Mouse (Mus musculus): Measurements from ENCODE around the gene Slc25a16. TPM values are rescaled to one million over a fixed set of nuclear protein-coding genes. Genes with fewer than 3 reads are reported as not detected.

The Slc25a16 gene
- polyA plus RNA-seq (2015; fragmentation: Nextera tagmentation; extraction: Ambion mirVana): 9.4 and 11.4 TPM in 2 replicates

DNA sequence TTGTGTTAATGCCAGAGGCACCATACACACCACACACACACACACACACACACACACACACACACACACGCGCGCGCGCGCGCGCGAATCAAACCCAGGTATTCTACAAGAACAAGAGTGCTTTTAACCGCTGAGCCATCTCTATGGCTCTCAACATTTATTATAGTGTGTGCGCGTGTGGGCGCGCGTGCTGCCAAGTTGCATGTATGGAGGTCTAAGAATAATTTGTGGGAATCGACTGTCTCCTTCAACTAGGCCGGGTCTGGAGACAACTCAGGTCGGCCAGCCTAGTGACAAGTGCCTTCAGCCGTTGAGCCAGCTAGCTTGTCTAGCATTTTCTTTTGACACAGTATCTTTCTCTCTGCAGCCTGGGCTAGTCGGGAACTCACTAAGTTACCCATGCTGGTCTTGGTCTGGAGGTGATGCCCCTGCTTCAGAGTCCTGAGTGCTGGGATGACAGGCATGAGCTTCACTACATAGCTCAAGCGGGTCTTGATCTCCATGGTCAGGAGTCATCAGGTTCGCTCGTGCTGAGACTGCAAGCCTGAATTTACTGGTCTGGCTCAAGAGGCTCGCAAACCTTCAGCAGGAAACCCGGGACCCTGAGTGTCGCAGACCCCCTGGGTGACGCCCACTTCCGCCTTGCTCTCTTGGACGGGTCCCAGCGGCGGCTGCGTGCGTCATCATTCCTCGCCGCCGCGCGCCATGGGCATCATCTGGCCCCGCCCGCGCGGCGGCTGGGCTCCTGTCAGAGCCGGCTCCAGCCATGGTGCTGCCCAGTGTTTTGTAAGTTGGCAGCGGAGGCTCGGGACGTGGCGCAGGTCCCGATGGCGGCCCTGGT lies at the start of gene Slc25a16:
Gene Slc25a16, plus strand, starts transcription at position 709 of the 841 bp plus-strand sequence.
- Histone ChIP-seq H3K27ac (peak within 1 kb of the TSS; percentile 89), H3K9ac (peak within 1 kb of the TSS; percentile 95), H3K27me3 (no peaks in the 10 kb centered on the region), H3K36me3 (no peaks in the 10 kb centered on the region), H3K9me3 (replicated peaks) (no peaks in the 10 kb centered on the region), H3K4me2 (peak within 1 kb of the TSS; percentile 76), H3K4me1 (replicated peaks) (peaks cover 22% of the 10 kb centered on the region), H3K4me3 (replicated peaks) (peak within 1 kb of the TSS; percentile 98)
- ATAC-seq (ENCODE audit: low read depth) (peak; percentile 96), DNase-seq (peak; percentile 83)
- WGBS (ENCODE audit: insufficient replicate concordance): 6% methylated on average over 50 of the region's 50 CpGs

DNA sequence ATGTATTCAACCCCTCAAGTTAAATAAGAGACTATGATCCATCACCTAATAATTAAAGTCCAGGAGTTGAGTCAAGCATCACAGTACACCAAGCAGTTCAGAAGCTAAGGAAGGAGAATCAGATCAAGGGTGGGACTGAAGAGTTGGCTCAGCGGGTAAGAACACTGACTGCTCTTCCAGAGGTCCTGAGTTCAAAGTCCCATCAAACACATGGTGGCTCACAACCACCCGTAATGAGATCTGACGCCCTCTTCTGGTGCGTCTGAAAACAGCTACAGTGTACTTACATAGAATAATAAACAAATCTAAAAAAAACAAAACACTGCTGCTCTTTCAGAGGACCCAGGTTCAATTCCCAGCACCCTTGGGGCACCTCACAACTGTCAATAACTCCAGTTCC lies 45.6 kb upstream of the Slc25a16 start:
- no peaks in the 10 kb centered on the region for H3K27me3 ChIP-seq
- no peak overlapping the region for H3K4me2 ChIP-seq
- DNase-seq (no peak), ATAC-seq (ENCODE audit: low read depth) (no peak)
- H3K4me1 ChIP-seq (replicated peaks): no peaks in the 10 kb centered on the region
- WGBS (ENCODE audit: insufficient replicate concordance): 61% methylated on average over 4 of the region's 4 CpGs
- no peak overlapping the region for H3K27ac ChIP-seq
- H3K4me3 ChIP-seq (replicated peaks): no peak overlapping the region
- no peak overlapping the region for H3K9ac ChIP-seq
- H3K9me3 ChIP-seq (replicated peaks): no peaks in the 10 kb centered on the region
- H3K36me3 ChIP-seq: no peaks in the 10 kb centered on the region

- no peak overlapping the region for H3K9ac ChIP-seq
- no peak overlapping the region for H3K4me2 ChIP-seq
- ATAC-seq (ENCODE audit: low read depth): no peak
- H3K36me3 ChIP-seq: no peaks in the 10 kb centered on the region
- no peak overlapping the region for H3K4me3 ChIP-seq (replicated peaks)
- H3K27me3 ChIP-seq: no peaks in the 10 kb centered on the region
- DNase-seq: no peak
- WGBS (ENCODE audit: insufficient replicate concordance): 70% methylated on average over 4 of the region's 4 CpGs
- no peak overlapping the region for H3K27ac ChIP-seq
- no peaks in the 10 kb centered on the region for H3K9me3 ChIP-seq (replicated peaks)
- H3K4me1 ChIP-seq (replicated peaks): no peaks in the 10 kb centered on the region
Observed at GRCm38 (mm10) chr10:62875565-62875964, 44.9 kb upstream of the Slc25a16 start.

DNA sequence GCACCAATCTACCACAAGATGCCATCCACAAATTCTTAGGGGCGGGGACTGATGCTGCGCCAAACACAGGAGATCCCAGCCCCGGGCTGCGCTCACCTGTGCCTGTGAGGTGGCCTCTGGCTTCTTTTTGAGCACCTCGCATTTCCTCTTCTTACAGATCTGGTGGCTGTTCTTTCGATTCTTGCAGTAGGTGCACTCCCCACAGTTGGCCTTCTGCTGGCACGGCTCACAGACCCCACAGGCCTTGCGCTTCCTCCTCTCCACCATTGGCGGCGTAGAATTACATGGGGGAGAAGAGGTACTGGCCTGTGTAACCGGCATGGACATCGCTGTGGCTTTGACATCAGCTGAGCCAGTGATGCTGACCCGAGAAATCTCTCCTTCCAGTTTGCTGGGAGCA lies 42.4 kb upstream of the Slc25a16 start:
- no peak overlapping the region for H3K4me3 ChIP-seq (replicated peaks)
- H3K27me3 ChIP-seq: no peaks in the 10 kb centered on the region
- no peak overlapping the region for H3K27ac ChIP-seq
- DNase-seq (no peak), ATAC-seq (ENCODE audit: low read depth) (no peak)
- no peaks in the 10 kb centered on the region for H3K36me3 ChIP-seq
- H3K4me2 ChIP-seq: no peak overlapping the region
- no peaks in the 10 kb centered on the region for H3K9me3 ChIP-seq (replicated peaks)
- no peak overlapping the region for H3K9ac ChIP-seq
- 82% methylated on average over 13 of the region's 13 CpGs for WGBS (ENCODE audit: insufficient replicate concordance)
- no peaks in the 10 kb centered on the region for H3K4me1 ChIP-seq (replicated peaks)

- Histone ChIP-seq H3K4me2 (no peak overlapping the region), H3K9me3 (replicated peaks) (no peaks in the 10 kb centered on the region), H3K4me1 (replicated peaks) (peaks cover 2% of the 10 kb centered on the region), H3K9ac (no peak overlapping the region), H3K27me3 (peaks cover 10% of the 10 kb centered on the region), H3K4me3 (replicated peaks) (no peak overlapping the region), H3K36me3 (no peaks in the 10 kb centered on the region), H3K27ac (no peak overlapping the region)
- WGBS (ENCODE audit: insufficient replicate concordance): 24% methylated on average over 5 of the region's 5 CpGs
- ATAC-seq (ENCODE audit: low read depth) (no peak), DNase-seq (no peak)
Observed at GRCm38 (mm10) chr10:62881211-62881610, 39.2 kb upstream of the Slc25a16 start.

DNA sequence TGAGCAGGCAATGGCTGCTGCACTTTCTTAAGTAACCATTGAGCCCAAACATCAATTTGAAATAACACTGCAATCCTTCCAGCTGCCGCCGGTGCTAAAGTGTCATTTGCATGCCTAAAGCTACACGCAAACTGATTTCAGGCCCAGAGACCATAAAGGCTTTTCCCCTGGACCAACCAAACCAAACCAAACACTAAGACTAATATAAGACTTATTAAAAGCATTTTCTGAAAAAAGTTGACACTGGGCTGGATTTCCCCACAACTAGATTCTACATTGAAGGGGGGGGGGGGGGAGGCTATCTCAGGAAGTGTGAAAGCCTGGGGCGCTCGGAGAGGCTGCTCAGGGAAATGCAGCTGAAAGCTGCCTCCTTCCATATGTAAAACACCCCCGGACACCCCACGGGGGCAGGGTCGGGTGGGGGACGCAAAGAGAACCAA lies 36.5 kb upstream of the Slc25a16 start:
- Histone ChIP-seq H3K4me2 (no peak overlapping the region), H3K4me1 (replicated peaks) (peaks cover 13% of the 10 kb centered on the region)
- DNase-seq: no peak

GRCm38 (mm10) chr10:62884517-62884916 lies 35.9 kb upstream of the Slc25a16 start:
- no peak overlapping the region for H3K9ac ChIP-seq
- no peak overlapping the region for H3K27ac ChIP-seq
- 43% methylated on average over 1 of the region's 1 CpGs for WGBS (ENCODE audit: insufficient replicate concordance)
- H3K27me3 ChIP-seq: peaks cover 27% of the 10 kb centered on the region
- H3K4me2 ChIP-seq: no peak overlapping the region
- peaks cover 13% of the 10 kb centered on the region for H3K4me1 ChIP-seq (replicated peaks)
- no peaks in the 10 kb centered on the region for H3K9me3 ChIP-seq (replicated peaks)
- no peak overlapping the region for H3K4me3 ChIP-seq (replicated peaks)
- ATAC-seq (ENCODE audit: low read depth) (no peak), DNase-seq (no peak)
- no peaks in the 10 kb centered on the region for H3K36me3 ChIP-seq

More for the DNA sequence above, 36.5 kb upstream of the Slc25a16 start:
- H3K27ac ChIP-seq: no peak overlapping the region
- H3K4me3 ChIP-seq (replicated peaks): no peak overlapping the region
- WGBS (ENCODE audit: insufficient replicate concordance): 28% methylated on average over 9 of the region's 9 CpGs
- no peak for ATAC-seq (ENCODE audit: low read depth)
- H3K27me3 ChIP-seq: peaks cover 27% of the 10 kb centered on the region
- H3K9ac ChIP-seq: no peak overlapping the region
- no peaks in the 10 kb centered on the region for H3K36me3 ChIP-seq
- H3K9me3 ChIP-seq (replicated peaks): no peaks in the 10 kb centered on the region

DNA sequence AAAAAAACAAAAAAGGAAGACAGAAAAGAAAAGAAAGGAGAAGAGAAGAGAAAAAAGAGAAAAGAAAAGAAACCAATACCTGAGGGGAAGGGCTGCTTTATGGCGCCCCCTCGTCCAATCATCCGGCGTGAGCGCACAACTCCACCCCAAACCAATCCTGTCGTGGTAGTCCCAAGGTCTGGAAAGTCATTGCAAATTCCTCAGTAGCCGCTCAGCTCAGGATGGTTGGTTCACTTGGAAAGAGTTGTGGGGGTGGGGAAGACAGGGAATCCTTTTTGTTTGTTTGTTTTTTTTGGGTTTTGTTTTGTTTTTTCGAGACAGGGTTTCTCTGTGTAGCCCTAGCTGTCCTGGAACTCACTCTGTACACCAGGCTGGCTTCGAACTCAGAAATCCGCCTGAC lies 35.0 kb upstream of the Slc25a16 start:
- DNase-seq (no peak), ATAC-seq (ENCODE audit: low read depth) (no peak)
- Histone ChIP-seq H3K9ac (no peak overlapping the region), H3K27ac (no peak overlapping the region), H3K4me2 (peak overlapping the region; percentile 78), H3K4me1 (replicated peaks) (peaks cover 13% of the 10 kb centered on the region), H3K36me3 (no peaks in the 10 kb centered on the region), H3K27me3 (peaks cover 27% of the 10 kb centered on the region), H3K4me3 (replicated peaks) (peak overlapping the region; percentile 59), H3K9me3 (replicated peaks) (no peaks in the 10 kb centered on the region)
- 16% methylated on average over 10 of the region's 10 CpGs for WGBS (ENCODE audit: insufficient replicate concordance)

- peak overlapping the region; percentile 49 for H3K9ac ChIP-seq
- peaks cover 13% of the 10 kb centered on the region for H3K4me1 ChIP-seq (replicated peaks)
- H3K4me2 ChIP-seq: peak overlapping the region; percentile 78
- DNase-seq (peak; percentile 11), ATAC-seq (ENCODE audit: low read depth) (0 out of 2 replicates have a peak, but pooled peaks have one; percentile 47)
- H3K27ac ChIP-seq: no peak overlapping the region
- peaks cover 27% of the 10 kb centered on the region for H3K27me3 ChIP-seq
- under 1% methylated on average over 38 of the region's 38 CpGs for WGBS (ENCODE audit: insufficient replicate concordance)
- no peaks in the 10 kb centered on the region for H3K36me3 ChIP-seq
- H3K4me3 ChIP-seq (replicated peaks): peak overlapping the region; percentile 59
- H3K9me3 ChIP-seq (replicated peaks): no peaks in the 10 kb centered on the region
Observed at GRCm38 (mm10) chr10:62885969-62886798, 34.2 kb upstream of the Slc25a16 start.

GRCm38 (mm10) chr10:62886799-62887591 lies 33.4 kb upstream of the Slc25a16 start:
- Histone ChIP-seq H3K4me3 (replicated peaks) (peak overlapping the region; percentile 59), H3K4me1 (replicated peaks) (peaks cover 13% of the 10 kb centered on the region), H3K27me3 (peaks cover 27% of the 10 kb centered on the region), H3K9me3 (replicated peaks) (no peaks in the 10 kb centered on the region), H3K36me3 (no peaks in the 10 kb centered on the region), H3K9ac (peak overlapping the region; percentile 49), H3K4me2 (peak overlapping the region; percentile 78), H3K27ac (no peak overlapping the region)
- DNase-seq (peak; percentile 15), ATAC-seq (ENCODE audit: low read depth) (peak; percentile 65)
- WGBS (ENCODE audit: insufficient replicate concordance): under 1% methylated on average over 56 of the region's 56 CpGs

DNA sequence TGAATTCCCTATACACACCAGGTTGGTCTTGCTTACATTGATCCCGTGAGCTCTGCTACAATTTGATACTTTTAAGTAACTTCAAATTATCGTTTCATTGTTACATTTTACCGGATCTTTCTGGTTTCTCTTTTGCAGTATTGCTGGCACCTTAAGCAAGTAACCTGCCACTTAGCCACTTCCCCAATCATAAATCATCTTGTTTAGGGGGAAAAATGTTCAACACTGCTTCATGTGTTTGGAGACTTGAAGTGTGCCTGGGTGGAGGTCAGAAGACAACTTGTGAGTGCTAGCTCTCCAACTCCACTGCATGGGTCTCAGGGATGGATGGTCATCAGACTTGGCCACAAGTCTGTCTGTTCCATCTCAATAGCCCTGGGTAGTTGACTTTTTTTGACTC lies 29.4 kb upstream of the Slc25a16 start:
- WGBS (ENCODE audit: insufficient replicate concordance): 57% methylated on average over 3 of the region's 3 CpGs

More for the DNA sequence above, 29.4 kb upstream of the Slc25a16 start:
- Histone ChIP-seq H3K4me1 (replicated peaks) (peaks cover 13% of the 10 kb centered on the region), H3K4me2 (no peak overlapping the region), H3K9ac (no peak overlapping the region), H3K36me3 (no peaks in the 10 kb centered on the region), H3K27me3 (peaks cover 19% of the 10 kb centered on the region), H3K9me3 (replicated peaks) (no peaks in the 10 kb centered on the region), H3K4me3 (replicated peaks) (no peak overlapping the region), H3K27ac (no peak overlapping the region)
- no peak for DNase-seq
- ATAC-seq (ENCODE audit: low read depth): no peak

All from liver, embryonic 13.5 days (tissue).